Mouse (Mus musculus) gastrocnemius, postnatal 36 days (tissue): ENCODE measurements at regions not wholly inside any gene's neighbourhood (a gene's known extent, or its start where the extent isn't known, plus 50 kb on each side); places are given as distances from the start of the nearest gene placed in this dataset.

Source experiments
- DNase-seq, 2 experiments: peaks; one replicate each; pipeline ENCODE4 v3.0.0; 2022
- intact Hi-C: fragments of 180-260 bp; cut with DNase I; formaldehyde crosslinking; loops from one replicate; pipeline ENCODE4 v1.15.1; 2025

GRCm38 (mm10) chr12:31130434-31130833 is 56.8 kb downstream of the Fam110c start:
- intact Hi-C loops = loop anchor here (10.0 kb wide), 1 partner anchor 224 kb away; the partner anchor contains the start of gene Dld
- no peak for DNase-seq

GRCm38 (mm10) chr12:31134465-31134992 is 60.9 kb downstream of the Fam110c start:
- intact Hi-C loops = loop anchor here (10.0 kb wide), 1 partner anchor 220 kb away; the partner anchor contains the start of gene Dld
- no peak for DNase-seq

- no peak for DNase-seq
- intact Hi-C loops = loop anchor here (10.0 kb wide), 1 partner anchor 218 kb away; the partner anchor contains the start of gene Dld
Measured at GRCm38 (mm10) chr12:31136364-31136763, 62.7 kb downstream of the Fam110c start.

GRCm38 (mm10) chr12:31136911-31137310 is 63.2 kb downstream of the Fam110c start:
- intact Hi-C loops = loop anchor here (10.0 kb wide), 1 partner anchor 218 kb away; the partner anchor contains the start of gene Dld
- DNase-seq = no peak

GRCm38 (mm10) chr12:31137431-31137830 is 63.8 kb downstream of the Fam110c start:
- DNase-seq = no peak
- intact Hi-C loops = loop anchor here (10.0 kb wide), 1 partner anchor 217 kb away; the partner anchor contains the start of gene Dld

GRCm38 (mm10) chr12:31139853-31140252 is 66.2 kb downstream of the Fam110c start:
- DNase-seq = no peak
- intact Hi-C loops = loop anchor here (10.0 kb wide), 1 partner anchor 215 kb away; the partner anchor contains the start of gene Dld

GRCm38 (mm10) chr12:31143266-31143665 is 69.6 kb downstream of the Fam110c start:
- intact Hi-C loops = no loop called here
- no peak for DNase-seq

- no peak for DNase-seq
- intact Hi-C loops = no loop called here
Measured at GRCm38 (mm10) chr12:31145032-31145781, 71.5 kb downstream of the Fam110c start.

- no peak for DNase-seq
- intact Hi-C loops = no loop called here
Measured at GRCm38 (mm10) chr12:31148417-31149356, 75.0 kb downstream of the Fam110c start.

GRCm38 (mm10) chr12:31153720-31154119 is 80.1 kb downstream of the Fam110c start:
- intact Hi-C loops = no loop called here
- no peak for DNase-seq

GRCm38 (mm10) chr12:31154608-31155011 is 80.9 kb downstream of the Fam110c start:
- peak in 1 of 2 experiments; percentile 21 for DNase-seq
- intact Hi-C loops = no loop called here

- no peak for DNase-seq
- intact Hi-C loops = no loop called here
Measured at GRCm38 (mm10) chr12:31156154-31156720, 82.6 kb downstream of the Fam110c start.

- intact Hi-C loops = no loop called here
- no peak for DNase-seq
Measured at GRCm38 (mm10) chr12:31157453-31157852, 83.1 kb upstream of the Gm6993 start.

- no peak for DNase-seq
- intact Hi-C loops = no loop called here
Measured at GRCm38 (mm10) chr12:31157890-31158289, 82.7 kb upstream of the Gm6993 start.

GRCm38 (mm10) chr12:31158885-31159284 is 81.7 kb upstream of the Gm6993 start:
- intact Hi-C loops = no loop called here
- DNase-seq = no peak

- intact Hi-C loops = no loop called here
Measured at GRCm38 (mm10) chr12:31159378-31159777, 81.2 kb upstream of the Gm6993 start.

GRCm38 (mm10) chr12:31168221-31168890 is 72.2 kb upstream of the Gm6993 start:
- intact Hi-C loops = no loop called here
- DNase-seq = no peak

More at GRCm38 (mm10) chr12:31159378-31159777, 81.2 kb upstream of the Gm6993 start:
- no peak for DNase-seq

GRCm38 (mm10) chr12:31170111-31170510 is 70.5 kb upstream of the Gm6993 start:
- no peak for DNase-seq

GRCm38 (mm10) chr12:31170546-31171160 is 69.9 kb upstream of the Gm6993 start:
- DNase-seq = peak; percentile 32 to 33
- intact Hi-C loops = no loop called here

More at GRCm38 (mm10) chr12:31170111-31170510, 70.5 kb upstream of the Gm6993 start:
- intact Hi-C loops = no loop called here
